Mouse (Mus musculus): ENCODE results near the gene Mcm2.

DNA sequence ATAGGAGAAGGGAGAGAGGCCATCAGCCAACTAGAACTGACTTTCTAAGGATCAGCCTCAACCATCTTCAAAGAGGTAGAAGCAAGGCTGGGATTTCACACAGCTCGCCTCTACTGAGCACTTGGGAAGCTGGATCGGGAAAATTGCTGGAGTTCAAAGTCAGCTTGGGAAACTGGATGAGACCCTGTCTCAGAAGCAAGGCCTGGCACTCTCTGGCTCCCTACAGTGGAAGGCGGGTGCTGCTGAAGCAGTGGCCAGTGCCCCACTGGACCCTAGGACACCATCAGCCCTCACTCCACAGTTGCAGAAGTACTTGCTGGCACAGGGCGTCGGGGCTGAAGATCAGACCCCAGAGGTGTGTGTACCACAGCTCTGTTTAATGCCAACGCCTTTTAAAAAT, 40.8 kb downstream of the Mcm2 start:
- TF ChIP-seq NELFE (IDR thresholded peaks at IDR 0.05; ENCODE audit: low read depth, low read length) (no peak), CTCF (conservative IDR thresholded peaks at IDR 0.05 in 1 of 2, IDR thresholded peaks at IDR 0.05 in 1 of 2; ENCODE audit: low read depth in 2 of 2, low read length in 2 of 2) (no peak), SMC3 (IDR thresholded peaks at IDR 0.05; ENCODE audit: low read depth, low read length) (no peak), USF1 (IDR thresholded peaks at IDR 0.05; ENCODE audit: low read depth, low read length) (no peak), ELF1 (IDR thresholded peaks at IDR 0.05; ENCODE audit: low read depth, low read length) (no peak), JUND (conservative IDR thresholded peaks at IDR 0.05; ENCODE audit: low read depth, low read length) (no peak)
